Mouse (Mus musculus): ENCODE data around the gene Nr2e3. TPM values are rescaled to one million over a fixed set of nuclear protein-coding genes. Genes with fewer than 3 reads are reported as not detected.
"Not testable (repeated sequence)": the region's sequence is repeated elsewhere in the genome, so short reads cannot be mapped to it uniquely, and the experiment has no call there.

Nr2e3 gene
- polyA plus RNA-seq, 1 experiment from 2014 or later: not detected

DNA sequence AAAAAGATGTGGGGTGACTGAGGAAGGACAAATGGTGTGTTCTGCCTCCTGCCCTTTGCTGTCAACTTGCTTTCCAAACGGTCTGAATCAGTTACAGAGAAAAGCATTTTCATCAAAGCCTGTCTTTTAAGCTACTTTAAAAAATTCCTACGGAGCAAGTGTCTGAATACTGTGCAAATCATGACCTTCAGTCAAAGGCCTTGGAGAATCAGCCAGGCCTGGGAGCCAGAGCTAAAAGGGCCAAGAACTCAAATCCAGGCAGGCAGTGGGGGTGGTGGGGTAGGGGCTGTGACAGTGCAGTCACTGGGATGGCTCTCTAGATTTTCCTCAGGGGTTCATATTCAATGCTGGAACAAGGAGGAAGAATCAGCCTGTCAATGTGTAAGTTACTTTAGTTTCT is 20.7 kb upstream of the Nr2e3 start:
- Histone ChIP-seq H3K4me2 (ENCODE audit: low read length) (no peak overlapping the region), H3K36me3 (ENCODE audit: control insufficient read depth, insufficient read depth, low read length) (no peaks in the 10 kb centered on the region), H3K27ac (replicated peaks in 1 of 2; ENCODE audit: control insufficient read depth in 1 of 2, insufficient read depth in 1 of 2, low read depth in 2 of 2, low read length in 2 of 2) (no peak overlapping the region), H3K4me3 (ENCODE audit: control insufficient read depth in 1 of 2, insufficient read depth in 1 of 2, low read depth in 1 of 2, low read length in 2 of 2) (no peak overlapping the region), H3K4me1 (ENCODE audit: control insufficient read depth in 2 of 2, insufficient read depth in 2 of 2, low read length in 2 of 2) (no peaks in the 10 kb centered on the region), H3K27me3 (ENCODE audit: control insufficient read depth, insufficient read depth, low read length) (no peaks in the 10 kb centered on the region), H3K9me3 (ENCODE audit: control insufficient read depth, low read length) (no peaks in the 10 kb centered on the region), H3K9ac (ENCODE audit: low read length) (no peak overlapping the region)
- 63% methylated on average over 2 of the region's 2 CpGs for WGBS
- ATAC-seq (ENCODE audit: insufficient number of reproducible peaks, insufficient read depth, low FRiP score, low read depth): no peak

DNA sequence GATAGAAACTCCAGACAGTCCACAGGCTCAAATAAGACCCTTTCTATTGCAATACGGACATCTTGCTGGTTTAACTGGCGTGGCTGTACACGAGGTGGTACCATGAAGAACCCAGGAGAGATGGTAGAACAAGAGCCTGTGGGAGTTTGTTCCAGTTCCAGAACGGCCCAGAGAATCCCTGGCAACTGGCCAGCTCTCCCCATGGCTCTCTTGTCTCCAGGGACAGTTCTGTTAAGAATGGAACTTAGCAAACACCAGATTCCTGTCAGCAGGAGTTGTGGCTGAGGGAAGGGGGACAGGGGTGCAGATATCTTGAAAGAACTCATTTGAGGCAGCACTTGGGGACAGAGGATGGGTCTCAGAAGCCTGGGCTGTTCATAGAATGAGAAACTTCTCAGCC is 10.8 kb upstream of the Nr2e3 start:
- whole genome bisulfite sequencing: 63% methylated on average over 4 of the region's 4 CpGs
- Histone ChIP-seq H3K27me3 (ENCODE audit: control insufficient read depth, insufficient read depth, low read length) (no peaks in the 10 kb centered on the region), H3K4me1 (ENCODE audit: control insufficient read depth in 2 of 2, insufficient read depth in 2 of 2, low read length in 2 of 2) (peaks cover 6 to 7% of the 10 kb centered on the region in 2 experiments; a peak in 3 of 4 replicates), H3K4me2 (ENCODE audit: low read length) (no peak overlapping the region), H3K27ac (replicated peaks in 1 of 2; ENCODE audit: control insufficient read depth in 1 of 2, insufficient read depth in 1 of 2, low read depth in 2 of 2, low read length in 2 of 2) (no peak overlapping the region), H3K9ac (ENCODE audit: low read length) (no peak overlapping the region), H3K4me3 (ENCODE audit: control insufficient read depth in 1 of 2, insufficient read depth in 1 of 2, low read depth in 1 of 2, low read length in 2 of 2) (no peak overlapping the region), H3K9me3 (ENCODE audit: control insufficient read depth, low read length) (no peaks in the 10 kb centered on the region), H3K36me3 (ENCODE audit: control insufficient read depth, insufficient read depth, low read length) (no peaks in the 10 kb centered on the region)
- no peak for ATAC-seq (ENCODE audit: insufficient number of reproducible peaks, insufficient read depth, low FRiP score, low read depth)

DNA sequence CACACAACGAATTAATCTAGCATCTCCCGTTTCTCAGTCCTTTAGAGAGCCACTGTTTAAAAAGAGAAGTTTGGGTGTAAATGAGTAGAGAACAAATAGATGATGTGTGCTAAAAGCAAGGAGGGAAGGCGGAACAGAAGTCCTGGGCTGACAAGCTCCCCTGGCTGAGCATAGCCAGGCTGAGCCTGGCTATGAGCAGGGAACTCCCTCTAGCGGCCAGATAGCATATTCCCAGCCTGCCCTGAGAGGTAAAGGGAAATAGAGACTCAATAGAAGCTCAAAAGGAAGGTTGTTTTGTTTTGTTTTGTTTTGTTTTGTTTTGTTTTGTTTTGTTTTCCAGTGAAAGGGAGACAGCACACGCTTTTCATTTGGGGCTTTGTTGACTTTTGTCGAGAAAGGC is 8.9 kb upstream of the Nr2e3 start:
- Histone ChIP-seq H3K4me2 (ENCODE audit: low read length) (no peak overlapping the region), H3K9ac (ENCODE audit: low read length) (no peak overlapping the region), H3K4me3 (ENCODE audit: control insufficient read depth in 1 of 2, insufficient read depth in 1 of 2, low read depth in 1 of 2, low read length in 2 of 2) (no peak overlapping the region), H3K4me1 (ENCODE audit: control insufficient read depth in 2 of 2, insufficient read depth in 2 of 2, low read length in 2 of 2) (peaks cover 12 to 14% of the 10 kb centered on the region in 2 experiments), H3K27me3 (ENCODE audit: control insufficient read depth, insufficient read depth, low read length) (no peaks in the 10 kb centered on the region), H3K36me3 (ENCODE audit: control insufficient read depth, insufficient read depth, low read length) (no peaks in the 10 kb centered on the region), H3K27ac (replicated peaks in 1 of 2; ENCODE audit: control insufficient read depth in 1 of 2, insufficient read depth in 1 of 2, low read depth in 2 of 2, low read length in 2 of 2) (no peak overlapping the region), H3K9me3 (ENCODE audit: control insufficient read depth, low read length) (no peaks in the 10 kb centered on the region)
- 22% methylated on average over 6 of the region's 6 CpGs for WGBS
- ATAC-seq (ENCODE audit: insufficient number of reproducible peaks, insufficient read depth, low FRiP score, low read depth): no peak

DNA sequence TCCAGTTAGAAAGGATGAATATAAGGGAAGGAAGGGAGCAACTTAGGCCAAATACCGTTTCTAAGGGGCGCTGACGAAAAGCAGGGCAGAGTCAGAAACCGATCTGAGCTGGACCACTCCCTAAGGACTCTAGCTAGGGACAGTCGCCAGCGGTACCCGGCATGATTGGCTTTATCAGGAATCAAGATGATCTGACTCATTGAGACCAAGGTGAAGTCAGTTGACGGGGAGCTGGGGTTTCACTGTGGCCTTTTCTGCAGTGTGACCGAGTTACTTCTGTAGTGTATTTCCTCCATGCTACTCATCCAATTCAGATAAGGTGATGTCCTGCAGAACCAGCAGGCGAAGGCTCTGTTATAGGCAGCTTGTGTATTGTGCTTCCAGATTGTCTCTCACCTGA is 4.6 kb upstream of the Nr2e3 start:
- no peak overlapping the region for H3K4me2 ChIP-seq (ENCODE audit: low read length)
- no peaks in the 10 kb centered on the region for H3K36me3 ChIP-seq (ENCODE audit: control insufficient read depth, insufficient read depth, low read length)
- WGBS: 42% methylated on average over 10 of the region's 10 CpGs
- H3K27me3 ChIP-seq (ENCODE audit: control insufficient read depth, insufficient read depth, low read length): no peaks in the 10 kb centered on the region
- H3K9ac ChIP-seq (ENCODE audit: low read length): no peak overlapping the region
- ATAC-seq (ENCODE audit: insufficient number of reproducible peaks, insufficient read depth, low FRiP score, low read depth): no peak
- no peak overlapping the region for H3K4me3 ChIP-seq (ENCODE audit: control insufficient read depth in 1 of 2, insufficient read depth in 1 of 2, low read depth in 1 of 2, low read length in 2 of 2)
- no peaks in the 10 kb centered on the region for H3K9me3 ChIP-seq (ENCODE audit: control insufficient read depth, low read length)
- H3K27ac ChIP-seq (replicated peaks in 1 of 2; ENCODE audit: control insufficient read depth in 1 of 2, insufficient read depth in 1 of 2, low read depth in 2 of 2, low read length in 2 of 2): no peak overlapping the region
- peaks cover 8 to 11% of the 10 kb centered on the region in 2 experiments for H3K4me1 ChIP-seq (ENCODE audit: control insufficient read depth in 2 of 2, insufficient read depth in 2 of 2, low read length in 2 of 2)

DNA sequence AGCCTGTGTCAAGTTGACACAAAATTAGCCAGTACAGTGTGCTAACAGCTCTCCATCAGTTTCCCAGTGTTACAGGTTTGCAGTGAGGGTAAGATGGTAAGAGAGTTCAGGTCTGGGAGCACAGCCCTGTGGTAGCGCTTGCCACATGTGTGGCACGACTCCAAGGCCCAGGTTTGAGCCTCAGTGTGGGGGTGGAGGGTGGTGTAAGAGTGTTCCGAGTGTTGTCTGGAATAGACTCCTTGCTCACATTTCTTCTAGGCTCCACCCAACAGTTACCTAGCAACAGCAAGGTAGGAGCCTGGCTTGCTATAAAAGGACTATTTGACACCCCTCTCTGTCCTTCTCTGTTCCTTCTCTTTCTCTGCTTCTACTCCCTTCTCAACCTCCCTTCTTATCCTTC is 3.9 kb upstream of the Nr2e3 start:
- Histone ChIP-seq H3K9ac (ENCODE audit: low read length) (no peak overlapping the region), H3K36me3 (ENCODE audit: control insufficient read depth, insufficient read depth, low read length) (no peaks in the 10 kb centered on the region), H3K4me1 (ENCODE audit: control insufficient read depth in 2 of 2, insufficient read depth in 2 of 2, low read length in 2 of 2) (peaks cover 8 to 11% of the 10 kb centered on the region in 2 experiments), H3K27me3 (ENCODE audit: control insufficient read depth, insufficient read depth, low read length) (no peaks in the 10 kb centered on the region), H3K27ac (replicated peaks in 1 of 2; ENCODE audit: control insufficient read depth in 1 of 2, insufficient read depth in 1 of 2, low read depth in 2 of 2, low read length in 2 of 2) (no peak overlapping the region), H3K4me2 (ENCODE audit: low read length) (no peak overlapping the region), H3K9me3 (ENCODE audit: control insufficient read depth, low read length) (no peaks in the 10 kb centered on the region), H3K4me3 (ENCODE audit: control insufficient read depth in 1 of 2, insufficient read depth in 1 of 2, low read depth in 1 of 2, low read length in 2 of 2) (no peak overlapping the region)
- 46% methylated on average over 3 of the region's 3 CpGs for WGBS
- ATAC-seq (ENCODE audit: insufficient number of reproducible peaks, insufficient read depth, low FRiP score, low read depth): no peak

DNA sequence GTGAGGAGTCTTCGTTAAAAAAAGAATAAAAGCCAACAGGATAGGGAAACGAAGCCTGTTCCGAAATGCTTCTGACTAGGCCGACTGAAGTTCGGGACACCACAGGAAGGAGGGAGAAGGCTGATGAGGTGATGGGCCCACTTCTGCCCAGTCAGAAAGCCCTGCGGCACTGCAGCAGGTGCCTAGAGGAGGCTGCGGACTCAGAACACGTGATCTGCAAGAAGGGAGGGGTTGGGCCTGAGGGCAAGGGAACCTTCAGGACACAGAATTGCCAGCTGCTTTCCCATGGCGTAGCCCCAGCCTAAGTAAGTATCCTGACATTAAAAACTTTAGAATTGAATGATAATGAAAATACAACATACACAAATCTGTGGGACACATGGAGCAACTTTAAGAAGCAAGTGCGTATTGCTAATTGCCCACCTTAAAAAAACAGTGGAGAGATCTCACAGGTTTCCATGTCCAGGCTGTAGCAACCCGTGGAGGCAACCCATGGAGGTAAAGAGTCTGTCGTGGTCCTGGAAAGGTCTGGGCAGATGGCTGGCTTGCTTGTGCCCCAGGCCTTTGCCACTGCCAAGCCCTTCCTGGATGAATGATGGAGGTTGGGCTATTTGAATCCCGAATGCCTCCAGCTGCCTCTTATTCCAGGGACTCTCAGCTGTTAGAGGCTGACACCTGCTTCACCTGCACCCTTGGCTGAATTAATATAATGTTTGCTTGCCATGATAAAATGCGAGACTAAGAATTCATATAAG is 919 bp upstream of the Nr2e3 start:
- Histone ChIP-seq H3K4me3 (ENCODE audit: control insufficient read depth in 1 of 2, insufficient read depth in 1 of 2, low read depth in 1 of 2, low read length in 2 of 2) (no peak overlapping the region), H3K27ac (replicated peaks in 1 of 2; ENCODE audit: control insufficient read depth in 1 of 2, insufficient read depth in 1 of 2, low read depth in 2 of 2, low read length in 2 of 2) (no peak overlapping the region), H3K4me2 (ENCODE audit: low read length) (no peak overlapping the region), H3K36me3 (ENCODE audit: control insufficient read depth, insufficient read depth, low read length) (no peaks in the 10 kb centered on the region), H3K9ac (ENCODE audit: low read length) (no peak overlapping the region), H3K27me3 (ENCODE audit: control insufficient read depth, insufficient read depth, low read length) (no peaks in the 10 kb centered on the region), H3K4me1 (ENCODE audit: control insufficient read depth in 2 of 2, insufficient read depth in 2 of 2, low read length in 2 of 2) (peaks cover 8 to 15% of the 10 kb centered on the region in 2 experiments), H3K9me3 (ENCODE audit: control insufficient read depth, low read length) (no peaks in the 10 kb centered on the region)
- ATAC-seq (ENCODE audit: insufficient number of reproducible peaks, insufficient read depth, low FRiP score, low read depth): no peak
- 65% methylated on average over 14 of the region's 14 CpGs for WGBS

DNA sequence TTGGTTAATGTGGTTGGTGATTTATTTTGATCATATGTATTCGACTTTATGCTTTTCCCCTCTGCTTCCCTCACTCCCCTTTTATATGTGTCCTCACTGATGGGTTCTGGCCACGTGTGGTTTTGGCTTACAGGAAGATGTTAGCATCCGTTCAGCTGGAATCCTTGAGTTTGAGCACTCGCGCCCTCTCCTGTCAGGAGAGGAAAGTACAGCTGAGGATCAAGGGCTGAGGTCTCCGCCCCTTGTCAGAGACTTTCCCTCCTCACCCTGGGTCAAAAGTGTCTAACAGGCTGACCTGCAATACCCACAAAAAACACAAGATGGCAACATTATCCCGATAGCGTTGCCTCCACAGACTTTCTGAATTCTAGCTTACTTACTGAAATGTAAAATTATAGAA is 1.2 kb downstream of the Nr2e3 start:
- WGBS: 2% methylated on average over 8 of the region's 8 CpGs
- H3K4me2 ChIP-seq (ENCODE audit: low read length): no peak overlapping the region
- H3K36me3 ChIP-seq (ENCODE audit: control insufficient read depth, insufficient read depth, low read length): no peaks in the 10 kb centered on the region
- H3K27me3 ChIP-seq (ENCODE audit: control insufficient read depth, insufficient read depth, low read length): no peaks in the 10 kb centered on the region
- no peaks in the 10 kb centered on the region for H3K9me3 ChIP-seq (ENCODE audit: control insufficient read depth, low read length)
- no peak overlapping the region for H3K27ac ChIP-seq (replicated peaks in 1 of 2; ENCODE audit: control insufficient read depth in 1 of 2, insufficient read depth in 1 of 2, low read depth in 2 of 2, low read length in 2 of 2)
- H3K4me1 ChIP-seq (ENCODE audit: control insufficient read depth in 2 of 2, insufficient read depth in 2 of 2, low read length in 2 of 2): peaks cover 13 to 14% of the 10 kb centered on the region in 2 experiments
- no peak overlapping the region for H3K4me3 ChIP-seq (ENCODE audit: control insufficient read depth in 1 of 2, insufficient read depth in 1 of 2, low read depth in 1 of 2, low read length in 2 of 2)
- H3K9ac ChIP-seq (ENCODE audit: low read length): no peak overlapping the region
- 0 out of 2 replicates have a peak, but pooled peaks have one; percentile 29 for ATAC-seq (ENCODE audit: insufficient number of reproducible peaks, insufficient read depth, low FRiP score, low read depth)

DNA sequence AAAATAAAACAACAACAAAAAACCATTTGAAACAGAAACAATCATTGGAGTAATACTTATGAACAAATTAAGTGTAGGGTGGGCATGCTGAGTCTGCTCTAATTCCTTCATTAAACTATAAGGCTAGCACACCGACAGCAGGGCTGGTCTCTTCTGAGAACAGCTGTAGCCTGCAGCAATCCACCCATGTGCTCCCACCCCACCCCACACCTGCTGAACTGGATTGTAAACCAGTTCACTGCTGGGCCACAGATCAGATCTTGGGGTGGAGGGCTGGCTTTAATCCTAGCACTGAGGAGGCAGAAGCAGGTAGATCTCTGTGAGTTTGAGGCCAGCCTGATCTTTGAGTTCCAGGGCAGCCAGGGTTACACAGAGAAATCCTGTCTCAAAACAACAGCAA is 2.3 kb downstream of the Nr2e3 start:
- H3K4me3 ChIP-seq (ENCODE audit: control insufficient read depth in 1 of 2, insufficient read depth in 1 of 2, low read depth in 1 of 2, low read length in 2 of 2); H3K9me3 ChIP-seq (ENCODE audit: control insufficient read depth, low read length); H3K36me3 ChIP-seq (ENCODE audit: control insufficient read depth, insufficient read depth, low read length); H3K27me3 ChIP-seq (ENCODE audit: control insufficient read depth, insufficient read depth, low read length); ATAC-seq (ENCODE audit: insufficient number of reproducible peaks, insufficient read depth, low FRiP score, low read depth); H3K4me2 ChIP-seq (ENCODE audit: low read length); H3K9ac ChIP-seq (ENCODE audit: low read length); H3K27ac ChIP-seq (replicated peaks in 1 of 2; ENCODE audit: control insufficient read depth in 1 of 2, insufficient read depth in 1 of 2, low read depth in 2 of 2, low read length in 2 of 2): not testable (repeated sequence)
- 93% methylated on average over 1 of the region's 1 CpGs for WGBS
- H3K4me1 ChIP-seq (ENCODE audit: control insufficient read depth in 2 of 2, insufficient read depth in 2 of 2, low read length in 2 of 2): peaks cover 11 to 13% of the 10 kb centered on the region in 2 experiments

Measured in heart, embryonic 14.5 days (tissue).